22 mouse cellular contexts compared by ENCODE assay signal in the genomic region with DNA sequence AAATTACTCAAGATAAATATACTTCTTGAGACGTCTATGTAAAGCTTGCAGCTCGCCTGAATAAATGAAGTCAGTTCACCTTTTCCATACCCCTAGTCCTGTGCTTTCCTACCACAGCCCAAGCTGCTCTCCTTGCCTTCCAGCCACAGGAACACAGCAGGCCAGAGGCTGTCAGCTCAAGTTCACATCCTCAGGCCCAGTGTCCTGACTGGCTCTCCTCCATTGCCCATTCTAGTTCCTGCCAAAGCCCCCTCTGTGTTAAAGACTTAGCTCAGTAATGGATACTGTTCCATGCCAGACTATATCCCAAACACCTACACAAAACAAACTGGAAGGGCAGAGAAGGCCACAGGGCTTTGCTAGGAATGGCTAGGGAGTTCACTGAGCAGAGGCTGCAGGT. TPM values are rescaled to one million over a fixed set of nuclear protein-coding genes. Genes with fewer than 3 reads are reported as not detected.
DNase-seq lines count a peak whose midpoint lies in the region; ATAC-seq and TF ChIP-seq lines count a peak whose summit lies in the region.
"Had no signal": no experiment of that assay in that cellular context is flagged by ENCODE, and none has a peak within 500 bp of the region (broad histone marks: within the 10 kb centered on the region; RNA-seq: fewer than 3 reads in every experiment).

No protein-coding gene starts in this region.

- no peak overlapping the region for H3K4me3 ChIP-seq in gastrocnemius, adult 2 months
- H3K4me3 ChIP-seq in heart, embryonic 11.5 days (ENCODE audit: low read depth, low read length) = no peak overlapping the region
- no peak overlapping the region for H3K4me3 ChIP-seq in heart, embryonic 10.5 days
- H3K4me3 ChIP-seq in megakaryocyte, embryonic 14.5 days (replicated peaks) = peak overlapping the region; percentile 76
- no peak overlapping the region for H3K4me3 ChIP-seq in ES-E14 (ENCODE audit: insufficient read depth in 1 of 2, low read depth in 1 of 2, low read length in 2 of 2, poor library complexity in 1 of 2, severe bottlenecking in 1 of 2)
- H3K4me3 ChIP-seq: forebrain, embryonic 13.5 days; forebrain, embryonic 15.5 days had no signal

- 76% methylated on average over 2 of the region's 2 CpGs for WGBS in heart, embryonic 11.5 days (ENCODE audit: insufficient replicate concordance)
- WGBS in heart, embryonic 10.5 days = 70% methylated on average over 2 of the region's 2 CpGs

- no peak overlapping the region for H3K4me2 ChIP-seq in heart, embryonic 11.5 days
- H3K4me2 ChIP-seq: forebrain, embryonic 13.5 days; forebrain, embryonic 15.5 days had no signal

- TF ChIP-seq CTCF in gastrocnemius, adult 2 months (IDR thresholded peaks at IDR 0.05) = no peak

- 0 out of 2 replicates have a peak, but pooled peaks cover 2% of the 10 kb centered on the region for H3K27me3 ChIP-seq in heart, embryonic 11.5 days (ENCODE audit: control insufficient read depth, insufficient read depth, low read length)
- peaks cover 14% of the 10 kb centered on the region for H3K27me3 ChIP-seq in heart, embryonic 10.5 days (ENCODE audit: insufficient read depth, poor library complexity, severe bottlenecking)
- H3K27me3 ChIP-seq in megakaryocyte, embryonic 14.5 days (replicated peaks) = no peaks in the 10 kb centered on the region
- H3K27me3 ChIP-seq: forebrain, embryonic 13.5 days; forebrain, embryonic 15.5 days; Patski had no signal

- no peak for ATAC-seq in heart, embryonic 11.5 days (replicated peaks; ENCODE audit: insufficient number of reproducible peaks, low FRiP score, low TSS enrichment)
- no peak for ATAC-seq in megakaryocyte, adult 5-6 weeks (ENCODE audit: poor library complexity, severe bottlenecking)
- no peak for ATAC-seq in frontal cortex, adult (ENCODE audit: low TSS enrichment)
- ATAC-seq: activated CD4-positive, CD25-positive, alpha-beta regulatory T cell, adult 4 months; forebrain, embryonic 13.5 days; forebrain, embryonic 15.5 days; forebrain, postnatal 0 days; Patski had no signal

- H3K9me3 ChIP-seq in heart, embryonic 11.5 days (replicated peaks; ENCODE audit: control insufficient read depth, low read length) = no peaks in the 10 kb centered on the region
- H3K9me3 ChIP-seq in heart, embryonic 10.5 days = no peaks in the 10 kb centered on the region
- no peaks in the 10 kb centered on the region for H3K9me3 ChIP-seq in megakaryocyte, embryonic 14.5 days
- no peaks in the 10 kb centered on the region for H3K9me3 ChIP-seq in ES-E14 (ENCODE audit: control insufficient read depth, insufficient read depth, low read depth, low read length)
- H3K9me3 ChIP-seq: forebrain, embryonic 13.5 days; forebrain, embryonic 15.5 days; G1E had no signal

- 0 out of 2 replicates have a peak overlapping the region, but pooled peaks have one; percentile 28 for H3K9ac ChIP-seq in heart, embryonic 11.5 days (ENCODE audit: low read depth, low read length)
- no peak overlapping the region for H3K9ac ChIP-seq in ES-E14 (ENCODE audit: insufficient read depth, low read depth, low read length, poor library complexity, severe bottlenecking)
- H3K9ac ChIP-seq: forebrain, embryonic 13.5 days; forebrain, embryonic 15.5 days; forebrain, postnatal 0 days had no signal

- peaks cover 2% of the 10 kb centered on the region; the same call in 1 of the 2 replicates for H3K4me1 ChIP-seq in heart, embryonic 11.5 days (ENCODE audit: control insufficient read depth, insufficient read depth, low read length)
- H3K4me1 ChIP-seq in heart, embryonic 10.5 days = peaks cover 15% of the 10 kb centered on the region
- peaks cover 88% of the 10 kb centered on the region for H3K4me1 ChIP-seq in megakaryocyte, embryonic 14.5 days
- peaks cover 0 to 6% of the 10 kb centered on the region in 2 experiments; a peak in 2 of 4 replicates for H3K4me1 ChIP-seq in ES-E14 (ENCODE audit: control insufficient read depth in 2 of 2, insufficient read depth in 2 of 2, low read length in 2 of 2, poor library complexity in 1 of 2)
- H3K4me1 ChIP-seq: forebrain, embryonic 13.5 days; forebrain, embryonic 15.5 days had no signal

- H3K36me3 ChIP-seq in heart, embryonic 11.5 days (ENCODE audit: control insufficient read depth, insufficient read depth, low read length) = no peaks in the 10 kb centered on the region
- H3K36me3 ChIP-seq in heart, embryonic 10.5 days = no peaks in the 10 kb centered on the region
- peaks cover 66% of the 10 kb centered on the region for H3K36me3 ChIP-seq in megakaryocyte, embryonic 14.5 days (replicated peaks; ENCODE audit: low read length)
- no peaks in the 10 kb centered on the region for H3K36me3 ChIP-seq in ES-E14 (ENCODE audit: control insufficient read depth, insufficient read depth, low read length, poor library complexity, severe bottlenecking)
- H3K36me3 ChIP-seq: forebrain, embryonic 15.5 days; G1E had no signal

- in situ Hi-C loops in ES-E14 (cut with MboI; ENCODE audit: low sequenced_read_pairs in 2 of 2, unreplicated experiment in 2 of 2) = no loop called here

- peak overlapping the region; percentile 90 for H3K27ac ChIP-seq in gastrocnemius, adult 2 months
- H3K27ac ChIP-seq in heart, embryonic 11.5 days (ENCODE audit: low read depth, low read length) = no peak overlapping the region
- no peak overlapping the region for H3K27ac ChIP-seq in heart, embryonic 10.5 days
- H3K27ac ChIP-seq in ES-E14 (ENCODE audit: insufficient read depth, low read depth, low read length, poor library complexity, severe bottlenecking) = peak overlapping the region; percentile 48; the same call in 1 of the 2 replicates
- H3K27ac ChIP-seq: forebrain, embryonic 13.5 days; forebrain, embryonic 15.5 days had no signal

- intact Hi-C loops in gastrocnemius, adult 2 months (cut with DNase I) = no loop called here

- DNase-seq in gastrocnemius, adult 2 months = no peak
- DNase-seq in gastrocnemius, adult 8-10 months (ENCODE audit: low spot score in 2 of 2) = no peak
- no peak for DNase-seq in heart, embryonic 10.5 days (ENCODE audit: low spot score)
- no peak for DNase-seq in ES-E14 (ENCODE audit: low read depth, low spot score)
- DNase-seq: adrenal gland, adult 8-10 months; adrenal gland, postnatal 14 days; adrenal gland, postnatal 36 days; cerebellum, adult 11-12 months; cerebellum, adult 2 months; cerebellum, adult 9-10 months; cerebellum, postnatal 10 days; cerebellum, postnatal 25 days; forebrain, postnatal 0 days had no signal

TF ChIP-seq in ES-E14, 5 proteins besides CTCF, POLR2A, EP300 and RAD21:
- TF ChIP-seq CHD2 (IDR thresholded peaks at IDR 0.05; ENCODE audit: low read depth, low read length) (no peak), ZNF384 (IDR thresholded peaks at IDR 0.05; ENCODE audit: low read depth, low read length) (no peak), ZC3H11A (IDR thresholded peaks at IDR 0.05; ENCODE audit: borderline replicate concordance, low read depth, low read length) (no peak), HCFC1 (IDR thresholded peaks at IDR 0.05; ENCODE audit: borderline replicate concordance, insufficient read depth, low read length) (no peak), MAFK (IDR thresholded peaks at IDR 0.05; ENCODE audit: insufficient read depth, low read depth, low read length) (no peak)

RNA-seq across cellular contexts. Expression of a gene that starts 12.8 kb away (rescaled TPM):
- 10 to 100 TPM; 33.2 to 52.2 TPM for total RNA-seq in gastrocnemius, adult 2 months (2021)
- total RNA-seq in gastrocnemius, adult 8-10 months (2022) = 10 to 100 TPM; 39.3 to 50.8 (median 41.4) TPM
- polyA plus RNA-seq in heart, embryonic 11.5 days (2014; fragmentation: Nextera tagmentation; extraction: Ambion mirVana) = 0.99 and 1.2 TPM in 2 replicates
- 0.30 and 0.55 TPM in 2 replicates for polyA plus RNA-seq in heart, embryonic 10.5 days (2016; fragmentation: Nextera tagmentation; extraction: Ambion mirVana)
- 1.9 and 3.5 TPM in 2 replicates for polyA plus RNA-seq in megakaryocyte, embryonic 14.5 days (2012; ENCODE audit: insufficient read depth, low replicate concordance)
- 2.1 and 3.0 TPM in 2 replicates for total RNA-seq in megakaryocyte, adult 5-6 weeks (2015)
- 2.3 and 3.8 TPM in 2 replicates for total RNA-seq in megakaryocyte, adult 5-6 weeks (2017)
- 5.2 and 8.4 TPM in 2 replicates for total RNA-seq in ES-E14 (2012; rRNA removed)

Comparison
In these comparisons a context has a peak if more than half of its experiments do, and no peak if none do; other contexts are left out.
1. H3K27ac ChIP-seq: peak in gastrocnemius, adult 2 months (single experiment) and ES-E14 (single experiment); none in heart, embryonic 11.5 days (single experiment) and heart, embryonic 10.5 days (single experiment).